Mouse (Mus musculus) cerebellum, adult 2 months (tissue): ENCODE measurements at regions not wholly inside any gene's neighbourhood (a gene's known extent, or its start where the extent isn't known, plus 50 kb on each side); places are given as distances from the start of the nearest gene placed in this dataset.

Experiments
- CTCF ChIP-seq: fragments of 200-500 bp; IDR thresholded peaks from 2 replicates; pipeline ENCODE4 v1.5.1; 2011; ENCODE audit warnings: low read depth, mild to moderate bottlenecking, control low read depth, low read length, moderate library complexity, borderline replicate concordance; ENCODE audit not compliant: insufficient read depth
- POLR2A ChIP-seq: fragments of 200-500 bp; IDR thresholded peaks from 2 replicates; pipeline ENCODE4 v1.6.1; 2011; ENCODE audit warnings: low read length, control low read depth, borderline replicate concordance; ENCODE audit not compliant: insufficient read depth

GRCm38 (mm10) chrX:129103239-129103638 is 646.3 kb upstream of the Diaph2 start:
- TF ChIP-seq CTCF (no peak), POLR2A (no peak)
